Mouse (Mus musculus): ENCODE data around the gene Tmem41b.
"Not testable (repeated sequence)": the region's sequence is repeated elsewhere in the genome, so short reads cannot be mapped to it uniquely, and the experiment has no call there.

The Tmem41b gene

DNA sequence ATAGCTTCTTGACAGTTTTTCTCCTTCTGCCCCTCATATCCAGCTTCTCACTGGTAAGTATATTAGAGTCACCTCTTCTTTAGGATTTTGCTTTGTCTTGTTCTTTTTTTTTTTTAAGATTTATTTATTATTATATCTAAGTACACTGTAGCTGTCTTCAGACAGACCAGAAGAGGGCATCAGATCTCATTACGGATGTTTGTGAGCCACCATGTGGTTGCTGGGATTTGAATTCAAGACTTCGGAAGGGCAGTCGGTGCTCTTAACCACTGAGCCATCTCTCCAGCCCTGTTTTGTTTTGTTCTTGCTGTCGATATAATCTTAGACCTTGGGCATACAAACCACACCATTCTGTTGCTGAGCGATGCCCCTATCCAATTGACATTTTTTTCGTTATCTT lies at the start of gene Tmem41b:
Gene Tmem41b (minus strand): TSS at position 155 of the 400 bp plus-strand sequence.
- DNase-seq (ENCODE audit: low spot score in 2 of 2), result not testable (repeated sequence)

DNA sequence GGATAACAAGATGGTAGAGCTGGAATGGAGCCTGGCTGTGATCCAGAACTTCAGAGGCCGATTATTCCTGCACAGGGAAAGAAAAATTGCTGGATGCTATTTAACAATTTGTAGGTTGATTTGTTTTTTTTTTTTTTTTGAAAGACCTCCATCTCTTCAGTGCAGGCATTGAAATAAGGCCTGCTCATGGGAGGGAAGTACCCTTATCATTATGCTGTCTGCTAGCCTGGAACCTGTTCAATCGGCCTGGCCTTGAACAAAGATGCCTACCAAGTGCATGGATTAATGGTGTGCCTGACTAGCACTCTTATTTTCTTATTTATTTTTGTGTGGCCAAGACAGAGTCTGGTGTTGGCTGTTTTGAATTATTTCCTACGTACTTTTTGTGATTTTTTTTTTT lies 43.6 kb upstream of the Tmem41b start:
- DNase-seq (ENCODE audit: low spot score in 2 of 2), result no peak

DNA sequence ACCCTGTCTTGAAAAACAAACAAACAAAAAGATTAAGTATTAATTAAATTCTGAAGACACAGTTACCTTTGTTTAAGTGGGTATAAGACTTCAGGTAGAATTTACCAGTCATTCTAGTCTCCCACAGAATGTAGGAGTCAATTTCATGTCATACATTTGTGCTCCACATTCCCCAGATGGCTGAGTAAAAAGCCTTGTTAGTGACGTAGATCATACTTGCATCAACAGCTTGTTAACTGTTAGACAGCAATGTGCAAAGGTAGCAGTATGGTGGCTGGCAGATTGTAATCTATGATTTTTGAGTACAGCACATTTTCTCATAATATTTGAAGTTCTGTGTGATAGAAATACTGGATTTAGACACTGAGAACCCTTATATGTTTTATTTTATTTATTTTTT lies 42.1 kb upstream of the Tmem41b start:
- no peak for DNase-seq (ENCODE audit: low spot score in 2 of 2)

DNA sequence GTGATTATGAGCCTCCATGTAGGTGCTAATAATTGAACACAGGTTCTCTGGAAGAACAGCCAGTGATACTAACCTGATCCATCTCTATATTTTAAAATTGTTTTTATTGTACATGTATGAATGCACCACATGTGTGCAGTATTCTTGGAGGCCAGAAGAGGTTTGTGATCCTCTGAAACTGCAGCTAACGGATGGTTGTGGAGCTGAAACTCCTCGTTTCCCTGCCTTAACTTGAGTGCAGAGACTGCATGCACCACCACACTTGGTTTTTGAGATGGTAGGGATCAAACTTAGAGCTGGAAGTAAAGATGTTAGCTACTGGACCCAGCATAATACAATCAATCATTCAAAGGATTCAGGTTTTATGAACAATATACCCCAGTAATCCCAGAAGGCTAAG lies 39.9 kb upstream of the Tmem41b start:
- DNase-seq (ENCODE audit: low spot score in 2 of 2), result no peak

DNA sequence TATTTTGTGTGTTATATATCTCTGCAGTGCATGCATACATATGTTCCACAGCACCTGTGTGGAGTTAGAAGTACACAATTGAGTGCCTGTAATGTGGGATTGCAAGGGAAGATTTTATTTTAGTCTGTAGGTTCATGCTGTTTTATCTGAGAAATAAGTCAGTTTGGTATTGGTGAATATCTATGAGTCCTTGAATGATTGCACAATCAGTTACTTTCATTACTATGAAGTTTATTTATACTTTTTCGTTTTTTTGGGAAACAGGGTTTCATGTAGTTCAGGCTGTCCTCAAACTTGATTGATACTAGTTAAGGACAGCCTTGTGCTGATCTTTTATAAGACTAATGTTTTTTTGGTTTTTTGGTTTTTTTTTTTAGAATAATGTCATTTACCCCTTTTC lies 36.8 kb upstream of the Tmem41b start:
- DNase-seq (ENCODE audit: low spot score in 2 of 2), result no peak

DNA sequence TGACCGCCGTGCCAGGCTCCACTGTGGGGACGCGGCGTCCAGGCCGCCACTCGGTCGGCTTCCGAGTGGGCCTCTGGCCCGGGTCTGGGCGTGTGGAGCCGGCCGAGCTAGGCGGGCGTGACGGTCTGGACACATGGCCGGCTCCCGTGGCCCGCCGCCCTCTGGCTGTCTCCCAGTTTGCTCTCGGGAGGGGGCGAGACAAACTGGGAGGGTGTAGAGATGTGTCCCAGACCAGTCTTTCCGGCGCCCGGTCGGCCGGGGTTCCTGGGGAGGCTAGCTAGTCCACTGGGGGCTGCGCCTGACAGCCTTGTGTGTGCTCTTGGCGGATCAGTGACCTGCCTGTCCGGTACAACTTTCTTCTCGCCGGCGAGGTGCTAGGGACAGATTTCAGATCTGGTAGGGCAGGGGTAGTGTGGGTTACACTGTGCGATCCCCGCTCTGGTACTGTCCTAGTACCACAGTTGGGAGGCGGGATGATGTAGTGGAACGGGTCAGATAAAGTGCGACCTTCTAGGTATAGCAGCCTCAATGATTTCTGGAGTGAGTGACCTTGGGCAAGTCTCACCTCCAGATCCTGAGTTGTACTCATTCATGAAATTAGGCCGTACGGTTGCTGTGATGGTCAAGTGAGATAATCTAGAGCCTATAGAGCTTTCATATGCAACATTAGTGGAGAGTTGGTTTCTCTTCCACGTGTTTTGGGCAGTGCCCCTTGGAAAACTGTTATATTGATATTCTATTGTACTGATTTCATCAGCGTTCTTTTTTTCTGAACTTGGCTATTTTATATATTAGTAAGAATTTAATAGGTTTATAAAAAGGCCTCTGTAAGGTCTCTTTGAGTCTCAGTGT lies 32.1 kb upstream of the Tmem41b start:
- peak; percentile 48 to 64 for DNase-seq (ENCODE audit: low spot score in 2 of 2)

DNA sequence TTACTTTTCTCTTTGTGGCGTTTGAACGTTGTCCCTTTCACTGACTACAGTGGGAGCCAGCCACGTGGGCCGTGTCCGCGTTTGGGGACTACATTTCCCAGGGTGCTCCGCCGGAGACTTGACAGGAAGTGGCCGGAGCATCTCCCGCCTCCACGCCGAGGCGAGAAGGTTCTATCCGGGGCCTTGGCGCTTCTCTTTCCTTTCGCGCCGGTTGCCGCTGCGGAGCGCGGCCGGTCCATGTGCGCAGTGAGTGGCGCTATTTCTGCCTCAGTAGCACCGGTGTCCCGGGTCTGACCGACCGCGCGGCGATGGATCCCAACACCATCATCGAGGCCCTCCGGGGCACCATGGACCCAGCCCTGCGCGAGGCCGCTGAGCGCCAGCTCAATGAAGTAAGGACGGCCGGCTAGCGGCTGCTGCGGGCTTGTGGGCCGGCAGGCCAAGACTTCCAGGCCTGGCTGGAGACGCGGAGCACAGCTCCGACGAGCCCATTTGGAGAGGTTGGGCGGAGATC lies 31.4 kb upstream of the Tmem41b start, which contains the start of gene Ipo7:
Gene Ipo7 (plus strand): TSS at position 158 of the 514 bp plus-strand sequence.
- peak; percentile 88 to 94 for DNase-seq (ENCODE audit: low spot score in 2 of 2)

DNA sequence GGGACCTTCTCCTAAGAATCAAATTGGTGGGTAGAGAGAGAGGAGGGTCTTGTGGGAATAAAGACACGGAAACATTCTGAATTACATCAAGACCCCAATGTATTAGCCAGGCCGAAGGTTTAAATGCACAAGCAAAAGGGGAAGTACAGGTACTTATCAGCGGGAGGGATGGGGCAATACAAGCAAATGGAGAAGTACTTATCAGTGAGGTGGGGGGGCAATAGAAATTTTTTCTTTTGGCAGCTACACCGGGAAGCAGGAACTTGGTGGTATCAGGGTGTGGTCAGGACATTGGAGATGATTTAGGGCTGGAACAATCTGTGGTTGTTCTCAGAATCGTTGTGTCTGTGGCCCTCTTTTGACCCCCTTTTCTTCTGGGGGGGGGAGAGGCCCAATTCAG lies 27.5 kb upstream of the Tmem41b start:
- DNase-seq (ENCODE audit: low spot score in 2 of 2), result no peak

DNA sequence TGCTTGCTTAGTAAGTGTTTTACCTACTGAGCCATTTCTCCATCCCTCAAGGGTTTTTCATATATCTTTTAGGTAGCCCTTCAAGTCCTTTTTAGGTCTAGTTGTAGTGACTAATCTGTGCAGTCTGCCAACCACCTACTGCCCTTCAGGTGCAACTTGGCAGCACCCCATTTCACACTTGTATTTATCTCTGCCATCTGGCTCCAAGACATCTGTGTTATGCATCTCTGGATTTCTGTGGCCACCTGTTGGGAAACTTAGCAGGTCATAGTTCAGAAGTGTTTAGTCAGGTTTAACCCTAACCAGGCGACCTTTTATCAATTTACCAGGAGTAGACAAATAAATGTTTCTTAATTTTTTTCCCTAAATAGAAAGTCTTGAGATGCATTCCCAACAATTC lies 24.7 kb upstream of the Tmem41b start:
- DNase-seq (ENCODE audit: low spot score in 2 of 2), result no peak

DNA sequence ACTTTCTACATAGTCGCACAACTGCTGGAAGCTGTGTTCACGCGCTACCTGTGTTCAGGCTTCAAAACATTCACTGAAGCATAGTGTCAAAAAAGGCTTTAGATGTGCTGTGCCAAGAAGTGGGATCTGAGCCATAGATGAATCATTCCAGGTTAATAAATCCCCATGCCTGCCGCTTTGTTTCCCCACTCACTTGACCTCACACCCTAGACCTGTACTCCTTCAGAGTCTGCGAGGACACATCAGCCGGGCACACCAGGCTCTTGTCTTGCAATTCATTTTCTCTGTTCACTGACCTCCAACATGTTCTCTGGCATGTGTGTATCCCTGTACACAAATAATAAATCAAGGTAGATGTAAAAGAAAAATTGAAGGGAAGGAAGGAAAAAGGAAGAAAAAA lies 22.4 kb upstream of the Tmem41b start:
- no peak for DNase-seq (ENCODE audit: low spot score in 2 of 2)

DNA sequence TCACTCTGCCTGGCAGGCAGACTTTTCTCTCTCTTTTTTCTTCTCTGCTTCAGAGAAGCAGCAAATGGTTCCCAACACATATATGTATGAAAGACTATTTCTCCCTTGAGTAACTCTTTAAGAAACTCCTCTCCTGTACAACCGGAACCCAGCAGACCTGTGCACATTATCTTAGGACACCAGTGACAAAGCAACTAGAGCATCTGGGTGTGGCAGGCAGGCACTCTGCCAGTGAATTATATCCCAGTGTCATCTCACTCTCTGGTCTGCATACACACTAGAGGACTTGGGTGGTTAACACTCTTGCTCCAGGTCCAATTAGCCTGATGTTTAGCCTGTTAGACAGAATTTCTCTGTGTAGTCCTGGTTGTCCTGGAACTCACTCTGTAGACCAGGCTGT lies 21.8 kb upstream of the Tmem41b start:
- no peak for DNase-seq (ENCODE audit: low spot score in 2 of 2)

DNA sequence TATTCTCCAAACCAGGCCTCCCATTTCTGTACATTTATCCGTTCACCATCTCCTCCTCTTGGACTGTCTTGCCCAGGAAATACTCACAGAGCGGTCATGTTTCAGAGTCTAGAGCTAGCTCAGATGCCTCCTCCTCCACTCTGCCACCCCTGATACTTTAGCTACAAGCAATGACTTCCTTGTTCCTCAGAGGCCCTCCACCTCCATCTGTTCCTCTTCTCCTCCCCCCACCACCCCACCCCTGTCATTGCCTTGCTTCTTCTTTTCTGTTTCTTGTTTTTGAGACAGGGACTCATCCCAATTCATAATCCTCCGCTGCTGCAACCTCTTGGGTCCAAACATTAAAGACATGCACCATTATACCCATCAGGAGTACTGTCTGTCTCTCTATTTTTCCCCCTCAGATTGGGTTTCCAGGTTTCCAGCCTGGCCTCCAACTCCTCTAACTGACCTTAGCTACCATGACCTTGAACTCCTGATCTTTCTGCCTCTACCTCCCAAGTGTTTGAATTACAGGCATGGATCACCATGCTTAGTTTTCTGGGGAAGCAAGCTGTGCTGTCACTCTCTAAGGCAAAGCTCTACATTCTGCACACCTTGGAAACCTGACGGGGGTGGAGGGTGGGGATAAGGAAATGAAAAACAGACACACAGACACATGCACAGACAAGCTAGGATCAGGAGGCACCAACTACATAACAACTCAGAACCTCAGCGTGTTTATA lies 19.9 kb upstream of the Tmem41b start:
- DNase-seq (ENCODE audit: low spot score in 2 of 2), result no peak

DNA sequence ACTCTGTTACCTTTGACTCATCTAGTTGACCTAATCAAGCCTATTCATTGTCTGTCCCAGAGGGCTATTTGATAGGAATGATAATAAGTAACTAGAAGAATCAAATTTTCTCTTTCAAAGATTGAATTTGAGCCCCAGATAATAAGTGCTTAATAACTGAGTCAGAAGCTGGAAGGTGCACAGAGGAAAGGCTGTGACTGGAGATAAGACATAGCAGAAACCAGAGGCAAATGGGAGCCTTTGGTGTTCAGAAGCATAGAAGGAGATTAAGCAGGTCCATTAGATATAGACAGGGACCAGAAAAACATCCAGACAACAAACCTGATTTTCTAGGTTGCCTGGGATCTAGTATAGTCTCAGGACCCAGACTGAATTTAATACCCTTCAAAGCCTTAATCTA lies 19.2 kb upstream of the Tmem41b start:
- no peak for DNase-seq (ENCODE audit: low spot score in 2 of 2)

DNA sequence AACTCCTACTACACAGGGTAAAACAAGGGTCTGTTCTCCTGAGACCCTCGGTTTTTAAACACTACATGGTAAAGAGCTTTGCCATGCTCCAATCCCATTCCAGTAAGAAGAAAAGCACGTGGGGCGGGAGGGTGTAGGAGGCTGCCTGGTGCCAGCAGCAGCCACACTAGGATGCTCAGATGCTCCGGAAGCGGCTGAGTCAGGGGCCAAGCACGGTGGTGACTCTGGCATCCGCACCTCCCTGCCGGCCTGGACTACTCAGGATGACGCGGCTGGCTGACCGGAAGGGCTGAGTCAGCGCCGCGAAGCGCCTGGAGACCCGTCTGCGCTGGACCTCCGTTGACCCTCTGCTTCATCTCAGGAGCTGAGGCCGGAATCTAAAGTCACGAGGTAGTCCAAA lies 16.2 kb upstream of the Tmem41b start:
- peak; percentile 24 to 47 for DNase-seq (ENCODE audit: low spot score in 2 of 2)

DNA sequence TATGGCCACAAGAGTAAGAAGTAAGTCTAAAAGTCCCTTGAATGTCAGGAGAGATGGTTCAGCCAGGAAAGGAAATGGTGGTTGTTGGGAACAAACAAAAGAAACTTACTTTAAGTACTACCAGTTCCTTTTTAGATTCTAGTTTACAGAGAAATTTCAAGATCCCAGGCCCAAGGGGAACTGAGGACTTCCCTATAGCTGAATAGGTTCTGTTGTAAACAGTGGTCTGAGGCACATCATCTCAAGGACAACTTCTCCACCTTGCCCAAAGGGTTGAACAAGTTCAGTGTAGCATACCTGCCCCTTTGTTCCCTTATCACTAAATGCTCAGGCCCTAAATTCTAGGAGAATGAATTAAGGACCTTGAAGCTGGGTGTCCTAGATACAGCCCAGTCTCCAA lies 15.4 kb upstream of the Tmem41b start:
- no peak for DNase-seq (ENCODE audit: low spot score in 2 of 2)

DNA sequence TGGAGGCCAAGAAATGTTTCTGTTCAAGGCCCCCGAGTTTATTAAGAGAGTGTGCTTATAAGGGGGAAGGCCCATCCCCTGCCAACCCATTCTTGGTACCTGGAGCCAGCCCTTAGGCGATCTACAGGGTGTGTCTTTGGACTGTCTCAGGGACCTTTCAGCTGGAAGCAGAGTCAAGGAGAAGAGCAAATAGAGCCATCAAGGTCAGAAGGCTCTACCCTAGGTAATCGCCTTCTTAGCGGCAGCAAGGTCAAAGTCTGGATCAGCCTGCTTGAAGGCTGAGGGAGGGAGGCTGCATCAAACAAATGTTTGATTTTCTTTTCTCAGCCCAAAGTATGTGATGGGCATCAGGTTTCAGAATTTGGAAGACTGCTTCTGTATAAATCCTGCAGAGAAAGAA lies 11.7 kb upstream of the Tmem41b start:
- no peak for DNase-seq (ENCODE audit: low spot score in 2 of 2)

DNA sequence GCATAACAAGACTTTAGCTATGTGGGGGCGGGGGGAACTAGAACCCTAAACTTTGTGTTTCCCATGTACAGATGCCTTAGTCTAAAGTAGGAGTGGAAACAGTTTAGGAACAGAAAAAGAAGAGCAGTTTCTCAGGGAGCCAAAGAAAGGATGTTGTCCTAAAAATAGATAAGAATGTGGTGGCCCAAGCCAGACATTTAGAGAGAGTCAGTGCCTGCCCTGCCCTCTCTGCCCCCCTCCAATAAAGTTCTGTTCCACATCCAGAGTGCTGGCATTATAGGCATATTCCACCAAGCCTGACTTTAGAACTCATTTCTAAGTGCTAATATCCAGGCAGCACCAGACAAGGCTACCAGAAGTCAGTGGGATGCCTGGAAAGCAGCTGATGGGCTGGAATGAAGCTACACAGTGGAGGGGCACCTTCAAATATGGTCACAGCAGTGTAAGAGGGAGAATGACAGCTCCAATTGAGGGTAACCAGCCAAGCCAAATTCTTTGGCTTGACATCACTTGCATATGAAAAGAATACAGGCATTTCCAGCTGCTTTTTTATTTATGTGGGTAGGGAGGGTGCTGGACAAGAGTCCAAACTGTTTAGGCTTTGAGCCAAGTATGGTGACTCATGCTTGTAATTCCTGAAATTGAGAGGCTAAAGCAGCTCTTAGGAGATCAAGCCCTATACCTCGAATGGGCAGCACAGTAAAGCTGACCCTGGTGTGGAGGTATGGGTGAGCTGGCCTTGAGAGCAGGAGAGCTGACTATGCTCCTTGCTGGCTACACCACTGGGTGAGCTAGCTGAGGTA lies 6.6 kb upstream of the Tmem41b start:
- DNase-seq (ENCODE audit: low spot score in 2 of 2), result peak; percentile 41 to 61

DNA sequence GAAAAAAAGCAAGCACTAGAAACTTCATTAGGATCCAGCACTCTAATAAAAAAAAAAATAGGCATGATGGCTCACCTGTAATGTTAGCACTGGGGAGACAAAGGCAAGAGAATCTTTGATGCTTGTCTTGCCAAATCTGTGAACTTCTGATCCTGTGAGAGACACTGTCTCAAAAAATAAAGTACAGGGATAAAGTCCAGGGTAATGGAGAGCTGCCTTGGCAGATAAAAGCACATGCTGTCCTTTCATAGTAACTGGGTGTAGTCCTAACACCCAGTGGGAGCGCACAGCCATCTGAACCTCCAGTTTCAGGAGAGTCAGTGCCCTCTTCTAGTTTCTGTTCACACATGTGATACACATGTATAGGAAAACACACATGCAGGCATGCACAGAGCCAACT lies 4.6 kb upstream of the Tmem41b start:
- no peak for DNase-seq (ENCODE audit: low spot score in 2 of 2)

DNA sequence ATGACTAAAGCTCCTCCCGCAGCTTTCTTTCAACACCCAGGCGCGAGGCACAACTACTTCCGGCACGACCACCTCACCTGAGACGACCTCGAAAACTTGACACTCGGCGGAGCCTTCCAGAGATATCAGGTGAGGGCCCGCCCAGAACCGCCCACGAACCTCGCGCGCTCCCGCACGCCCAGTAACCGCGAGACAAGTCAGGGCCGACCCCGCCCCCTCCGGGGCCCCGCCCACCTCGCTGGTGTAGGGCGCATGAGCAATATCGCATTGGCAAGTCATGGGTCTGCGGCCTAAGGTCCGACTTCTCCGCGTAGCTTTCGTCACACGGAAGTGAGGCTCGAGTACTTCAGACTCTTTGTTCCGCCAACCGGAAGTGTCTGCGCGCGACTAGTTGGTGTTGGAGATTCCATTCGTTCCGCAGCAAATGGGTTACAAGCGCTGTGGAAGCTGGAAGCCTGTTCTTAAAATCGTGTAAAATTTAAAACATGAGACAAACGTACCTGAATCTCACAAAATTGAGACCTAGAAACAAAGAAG lies 528 bp downstream of the Tmem41b start:
- peak; percentile 99 for DNase-seq (ENCODE audit: low spot score in 2 of 2)

DNA sequence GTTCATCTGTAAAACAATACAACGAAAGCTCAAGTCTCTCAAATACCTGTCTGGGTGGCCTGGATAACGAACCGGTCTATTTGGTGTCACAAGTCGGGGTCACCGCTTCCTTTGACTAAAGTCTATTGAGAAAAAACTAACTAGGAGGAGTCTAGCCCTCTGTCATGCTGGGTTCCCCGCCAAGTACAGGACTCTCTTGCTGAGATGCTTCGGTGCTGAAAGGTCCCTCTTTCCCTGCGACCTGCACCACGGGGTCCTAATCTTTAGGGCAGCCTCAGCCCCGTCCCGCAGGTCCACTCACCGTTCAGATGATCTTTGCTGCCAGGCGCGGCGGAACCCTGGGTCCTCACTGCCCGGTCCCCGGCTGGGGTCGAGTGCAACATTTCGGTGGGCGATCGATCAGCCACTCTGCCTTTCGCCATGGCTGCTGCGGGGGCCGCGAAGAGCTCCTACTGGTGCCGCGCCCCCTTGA lies 1.0 kb downstream of the Tmem41b start:
- DNase-seq (ENCODE audit: low spot score in 2 of 2), result peak in 1 of 2 experiments; percentile 12

DNA sequence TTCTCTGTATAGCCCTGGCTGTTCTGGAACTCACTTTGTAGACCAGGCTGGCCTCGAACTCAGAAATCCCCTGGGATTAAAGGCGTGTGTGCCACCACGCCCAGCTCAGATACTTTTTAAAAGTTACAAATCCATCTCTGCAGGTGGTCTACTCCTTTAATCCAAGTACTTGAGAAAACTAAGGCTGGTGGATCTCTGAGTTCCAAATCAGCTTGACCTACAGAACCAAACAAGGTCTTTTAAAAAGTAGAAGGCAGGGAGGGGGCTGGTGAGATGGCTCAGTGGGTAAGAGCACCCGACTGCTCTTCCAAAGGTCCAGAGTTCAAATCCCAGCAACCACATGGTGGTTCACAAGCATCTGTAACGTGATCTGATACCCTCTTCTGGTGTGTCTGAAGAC lies 2.1 kb downstream of the Tmem41b start:
- DNase-seq (ENCODE audit: low spot score in 2 of 2), result not testable (repeated sequence)

DNA sequence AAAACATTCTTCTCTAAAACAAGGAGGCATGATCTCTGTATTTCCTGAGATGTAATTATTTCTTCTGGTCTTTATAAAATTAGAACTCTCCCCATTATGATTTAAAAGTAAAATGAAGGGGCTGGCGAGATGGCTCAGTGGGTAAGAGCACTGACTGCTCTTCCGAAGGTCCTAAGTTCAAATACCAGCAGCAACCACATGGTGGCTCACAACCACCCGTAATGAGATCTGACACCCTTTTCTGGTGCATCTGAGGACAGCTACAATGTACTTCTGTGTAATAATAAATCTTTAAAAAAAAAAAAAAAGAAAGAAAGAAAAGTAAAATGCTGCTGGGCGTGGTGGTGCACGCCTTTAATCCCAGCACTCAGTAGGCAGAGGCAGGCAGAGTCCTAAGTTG lies 9.6 kb downstream of the Tmem41b start:
- DNase-seq (ENCODE audit: low spot score in 2 of 2), result not testable (repeated sequence)

Data from urinary bladder, postnatal 36 days (tissue).